Mouse (Mus musculus): Measurements from ENCODE around the gene Gm45799.

The Gm45799 gene

GRCm38 (mm10) chr7:105640233-105640893 lies at the start of gene Gm45799, which contains the start of gene Arfip2:
Gm45799 (plus strand) TSS chr7:105640552.
Arfip2 (minus strand) TSS chr7:105640416.
- DNase-seq, result peak; percentile 96

- DNase-seq, result peak; percentile 28
These were observed 37.3 kb upstream of the Gm45799 start for GRCm38 (mm10) chr7:105602860-105603623.

GRCm38 (mm10) chr7:105608467-105608866 lies 31.9 kb upstream of the Gm45799 start:
- no peak for DNase-seq

- no peak for DNase-seq
These were observed 28.6 kb upstream of the Gm45799 start for GRCm38 (mm10) chr7:105611767-105612166.

GRCm38 (mm10) chr7:105614400-105614799 lies 26.0 kb upstream of the Gm45799 start:
- no peak for DNase-seq

- DNase-seq, result no peak
These were observed 24.6 kb upstream of the Gm45799 start for GRCm38 (mm10) chr7:105615720-105616119.

GRCm38 (mm10) chr7:105616561-105616960 lies 23.8 kb upstream of the Gm45799 start:
- DNase-seq, result no peak

GRCm38 (mm10) chr7:105617810-105618209 lies 22.5 kb upstream of the Gm45799 start:
- no peak for DNase-seq

GRCm38 (mm10) chr7:105619701-105620100 lies 20.7 kb upstream of the Gm45799 start:
- DNase-seq, result no peak

- no peak for DNase-seq
These were observed 19.3 kb upstream of the Gm45799 start for GRCm38 (mm10) chr7:105621053-105621452.

- DNase-seq, result no peak
These were observed 18.6 kb upstream of the Gm45799 start for GRCm38 (mm10) chr7:105621646-105622292.

GRCm38 (mm10) chr7:105625397-105625796 lies 15.0 kb upstream of the Gm45799 start:
- no peak for DNase-seq

GRCm38 (mm10) chr7:105628633-105629032 lies 11.7 kb upstream of the Gm45799 start:
- DNase-seq, result no peak

GRCm38 (mm10) chr7:105632551-105632972 lies 7.8 kb upstream of the Gm45799 start:
- peak; percentile 25 for DNase-seq

- DNase-seq, result peak; percentile 91
These were observed 7.1 kb upstream of the Gm45799 start, which contains the start of gene Trim3 for GRCm38 (mm10) chr7:105633127-105633800. Trim3 (minus strand) TSS chr7:105633571.

- DNase-seq, result no peak
These were observed 6.6 kb upstream of the Gm45799 start for GRCm38 (mm10) chr7:105633801-105634135.

GRCm38 (mm10) chr7:105634272-105634920 lies 6.0 kb upstream of the Gm45799 start:
- no peak for DNase-seq

GRCm38 (mm10) chr7:105635726-105636125 lies 4.6 kb upstream of the Gm45799 start:
- DNase-seq, result no peak

GRCm38 (mm10) chr7:105638776-105639175 lies 1.6 kb upstream of the Gm45799 start:
- no peak for DNase-seq

- DNase-seq, result no peak
These were observed 1.0 kb upstream of the Gm45799 start for GRCm38 (mm10) chr7:105639304-105639703.

- DNase-seq, result no peak
These were observed 596 bp upstream of the Gm45799 start, which contains the start of gene Timm10b for GRCm38 (mm10) chr7:105639756-105640155. Timm10b (plus strand) TSS chr7:105640056.

- peak; percentile 36 for DNase-seq
These were observed 523 bp downstream of the Gm45799 start for GRCm38 (mm10) chr7:105640894-105641255.

- DNase-seq, result no peak
These were observed 1.6 kb downstream of the Gm45799 start for GRCm38 (mm10) chr7:105641936-105642335.

Measured in right cerebral cortex, postnatal 25 days (tissue).